Mouse (Mus musculus) testis, adult 2 months (tissue): ENCODE results near the gene Cntnap2. TPM values are rescaled to one million over a fixed set of nuclear protein-coding genes. Genes with fewer than 3 reads are reported as not detected.
"Not testable (repeated sequence)": the region's sequence is repeated elsewhere in the genome, so short reads cannot be mapped to it uniquely, and the experiment has no call there.

Experiments
- H3K27ac ChIP-seq: fragments of 200-500 bp; 2 replicates; pipeline ENCODE4 v1.5.1; 2012; ENCODE audit warnings: low read depth, low read length; ENCODE audit not compliant: control insufficient read depth, insufficient read depth
- H3K27me3 ChIP-seq: fragments of 200-500 bp; 2 replicates; pipeline ENCODE4 v1.6.1; 2012; ENCODE audit warnings: mild to moderate bottlenecking, low read length, moderate library complexity; ENCODE audit not compliant: control insufficient read depth, insufficient read depth
- H3K36me3 ChIP-seq: fragments of 200-500 bp; 2 replicates; pipeline ENCODE4 v1.6.1; 2012; ENCODE audit warnings: mild to moderate bottlenecking, low read length; ENCODE audit not compliant: control insufficient read depth, insufficient read depth
- H3K4me1 ChIP-seq: fragments of 200-500 bp; 2 replicates; pipeline ENCODE4 v1.6.1; 2012; ENCODE audit warnings: low read length; ENCODE audit not compliant: control insufficient read depth, insufficient read depth
- H3K4me3 ChIP-seq: fragments of 200-500 bp; 2 replicates; pipeline ENCODE4 v1.5.1; 2012; ENCODE audit warnings: low read depth, mild to moderate bottlenecking, low read length, moderate library complexity, mixed read lengths; ENCODE audit not compliant: control insufficient read depth
- CTCF ChIP-seq: fragments of 200-500 bp; IDR thresholded peaks from 2 replicates; pipeline ENCODE4 v1.5.1; 2012; ENCODE audit warnings: low read depth, mild to moderate bottlenecking, inconsistent platforms, low read length, moderate library complexity; ENCODE audit not compliant: control insufficient read depth, insufficient read depth, insufficient replicate concordance
- POLR2A ChIP-seq: fragments of 200-500 bp; IDR thresholded peaks from 2 replicates; pipeline ENCODE4 v1.6.1; 2012; ENCODE audit warnings: low read depth, mild to moderate bottlenecking, inconsistent platforms, low read length, moderate library complexity; ENCODE audit not compliant: control insufficient read depth
- polyA plus RNA-seq: library from polyadenylated mRNA; depleted of rRNA; stranded (reverse); fragments of >200 nt; gene quantifications from 2 replicates; pipeline ENCODE4 v1.2.3, GENCODE M21; 2012

Gene Cntnap2
- polyA plus RNA-seq, 1 experiment = 49.6 TPM

DNA sequence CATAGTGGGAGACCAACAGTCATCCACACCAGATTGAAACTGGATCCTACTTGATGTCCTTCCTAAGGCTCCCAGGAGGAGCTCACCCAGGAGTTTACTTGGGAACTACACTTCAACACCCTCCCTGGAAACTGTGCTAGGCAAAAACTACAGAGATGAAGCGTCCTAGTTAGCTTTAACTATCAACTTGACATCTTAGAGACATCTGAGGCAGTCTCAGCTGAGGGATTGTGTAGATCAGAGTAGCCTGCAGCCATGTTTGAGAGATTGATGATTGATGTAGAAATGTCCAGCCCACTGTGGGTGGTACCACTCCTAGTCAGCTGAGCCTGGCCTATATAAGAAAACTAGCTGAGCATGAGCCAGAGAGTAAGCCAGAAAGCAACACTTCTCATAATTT is 2123.6 kb downstream of the Cntnap2 start:
- Histone ChIP-seq H3K4me3 (no peak overlapping the region), H3K36me3 (no peaks in the 10 kb centered on the region), H3K4me1 (no peaks in the 10 kb centered on the region), H3K27me3 (no peaks in the 10 kb centered on the region), H3K27ac (no peak overlapping the region)
- TF ChIP-seq CTCF (no peak), POLR2A (no peak)

DNA sequence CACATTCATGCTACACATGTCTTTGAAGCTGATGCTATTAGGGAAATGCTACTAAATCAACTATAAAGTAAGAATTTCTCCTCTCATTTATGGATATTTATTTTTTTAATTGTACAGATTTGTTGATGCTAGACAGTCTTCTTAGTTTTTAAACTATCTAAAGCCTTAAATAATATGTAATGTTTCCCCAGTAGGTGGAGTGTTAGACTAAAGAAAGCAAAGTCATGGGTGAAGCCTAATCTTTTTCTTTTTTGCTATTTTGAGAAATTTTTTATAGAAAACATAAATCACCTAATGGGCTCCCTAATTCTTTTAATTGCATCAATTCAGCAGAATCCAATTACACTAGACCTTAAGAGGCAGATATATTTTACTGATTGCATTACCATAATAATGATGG is 2124.7 kb downstream of the Cntnap2 start:
- not testable (repeated sequence) for H3K27me3 ChIP-seq, H3K4me1 ChIP-seq, H3K27ac ChIP-seq, H3K4me3 ChIP-seq, H3K36me3 ChIP-seq

DNA sequence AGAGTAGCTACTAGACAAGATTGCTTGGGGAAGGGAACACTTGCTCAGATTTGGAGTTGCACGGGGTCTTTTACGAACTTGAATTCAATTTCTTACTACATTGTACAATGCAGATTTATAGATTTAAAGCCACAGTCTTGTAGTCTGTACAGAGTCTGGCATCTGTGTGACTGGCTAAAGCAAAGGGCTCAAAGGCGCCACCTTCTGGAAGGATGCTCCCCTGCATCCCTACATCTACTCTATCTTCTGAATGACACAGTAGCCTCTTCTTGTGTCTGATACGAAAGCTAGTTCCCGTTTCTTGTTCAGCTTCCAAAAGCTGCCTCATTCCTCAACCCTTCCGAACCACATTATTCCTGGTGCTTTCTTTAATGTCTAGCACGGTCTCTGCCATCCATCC is 2129.0 kb downstream of the Cntnap2 start:
- Histone ChIP-seq H3K27ac (no peak overlapping the region), H3K27me3 (no peaks in the 10 kb centered on the region), H3K4me3 (no peak overlapping the region), H3K4me1 (peaks cover 2% of the 10 kb centered on the region), H3K36me3 (no peaks in the 10 kb centered on the region)
- TF ChIP-seq POLR2A = no peak
- TF ChIP-seq CTCF = no peak; the same call in 1 of the 2 replicates

DNA sequence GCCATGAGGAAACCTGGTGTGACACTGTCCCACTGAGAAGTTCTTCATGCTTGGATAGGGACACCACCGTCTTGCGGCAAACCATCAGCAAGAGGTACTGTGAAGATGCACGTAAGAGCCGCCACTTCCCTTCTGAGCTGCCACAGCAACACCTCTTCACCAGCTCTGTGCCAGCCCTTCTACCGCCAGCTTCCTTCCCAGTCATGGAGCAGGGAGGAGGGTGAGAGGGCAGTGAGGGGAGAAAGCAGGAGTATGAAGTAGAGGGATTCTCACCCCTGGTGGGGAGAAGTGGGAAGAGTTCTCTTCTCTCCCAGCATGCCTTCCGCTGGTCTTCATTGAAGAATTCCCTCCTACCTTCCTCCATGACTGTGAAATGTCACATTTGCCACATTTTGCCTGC is 2129.4 kb downstream of the Cntnap2 start:
- H3K4me3 ChIP-seq, H3K27ac ChIP-seq, H3K4me1 ChIP-seq, H3K27me3 ChIP-seq, H3K36me3 ChIP-seq: not testable (repeated sequence)

DNA sequence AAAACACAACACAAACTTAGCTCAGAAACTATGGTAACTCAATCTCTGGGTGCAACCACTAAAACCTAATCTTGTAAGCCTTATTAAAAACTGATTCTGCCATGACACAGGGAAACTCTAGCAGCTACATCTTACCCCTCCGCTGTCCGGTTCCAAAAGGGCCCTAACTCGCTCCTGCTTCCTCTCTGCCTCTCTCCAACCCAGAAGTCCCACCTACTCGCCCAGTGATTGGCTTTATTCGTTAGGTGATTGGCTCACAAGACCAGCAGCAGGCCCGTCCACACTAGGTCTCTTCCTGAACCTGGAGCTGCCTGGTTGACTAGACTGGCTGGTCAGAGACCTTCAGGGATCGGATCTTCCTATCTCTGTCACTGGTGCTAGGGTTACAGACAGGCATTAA is 2131.1 kb downstream of the Cntnap2 start:
- peaks cover 2% of the 10 kb centered on the region for H3K4me1 ChIP-seq
- TF ChIP-seq POLR2A (no peak), CTCF (no peak)
- no peaks in the 10 kb centered on the region for H3K27me3 ChIP-seq
- H3K27ac ChIP-seq = no peak overlapping the region
- H3K36me3 ChIP-seq = no peaks in the 10 kb centered on the region
- H3K4me3 ChIP-seq = no peak overlapping the region

DNA sequence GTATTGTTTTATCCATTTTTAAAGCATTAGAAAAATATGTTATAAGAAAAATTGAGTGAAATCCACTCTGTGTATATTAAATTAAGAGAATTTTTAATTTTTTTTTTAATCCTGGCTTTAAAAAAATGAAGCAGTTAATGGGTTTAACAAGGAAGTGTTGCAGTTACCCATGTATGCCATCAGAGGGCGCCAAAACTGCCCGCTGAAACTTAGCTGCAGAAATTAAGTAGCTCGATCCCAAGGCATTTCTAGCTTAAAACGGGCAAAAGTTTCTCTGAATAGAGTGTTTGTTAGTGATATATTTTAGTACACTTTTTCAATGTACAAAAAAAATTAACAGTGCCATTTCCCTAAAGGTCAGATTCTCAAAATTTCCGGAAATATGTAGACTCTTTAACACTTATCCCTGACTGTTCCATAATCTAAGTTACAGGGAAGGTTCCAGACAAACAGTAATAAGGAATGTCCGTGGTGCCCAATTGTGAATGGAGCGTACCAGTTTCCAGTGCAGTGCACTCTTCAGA is 2132.2 kb downstream of the Cntnap2 start:
- H3K4me3 ChIP-seq = peak overlapping the region; percentile 47
- peaks cover 2% of the 10 kb centered on the region for H3K4me1 ChIP-seq
- TF ChIP-seq POLR2A (no peak), CTCF (no peak)
- H3K27ac ChIP-seq = peak overlapping the region; percentile 66
- H3K36me3 ChIP-seq = no peaks in the 10 kb centered on the region
- no peaks in the 10 kb centered on the region for H3K27me3 ChIP-seq

DNA sequence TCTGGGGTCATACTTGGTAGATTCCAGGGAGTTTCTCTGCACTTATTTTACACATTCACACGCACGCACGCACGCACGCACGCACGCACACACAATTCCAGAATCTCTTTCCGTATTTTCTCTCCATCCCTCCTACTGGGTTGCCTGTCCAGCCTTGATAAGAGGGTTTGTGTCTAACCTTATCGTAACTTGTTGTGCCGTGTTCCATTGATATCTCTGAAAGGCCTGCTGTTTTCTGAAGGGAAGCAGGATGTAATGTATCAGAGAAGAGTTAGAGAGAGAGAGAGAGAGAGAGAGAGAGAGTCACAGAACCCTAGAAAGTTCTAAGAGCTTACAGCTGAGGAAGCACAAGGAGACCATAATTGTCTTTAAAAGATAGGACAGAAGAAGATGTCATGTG is 2132.8 kb downstream of the Cntnap2 start:
- Histone ChIP-seq H3K27me3 (no peaks in the 10 kb centered on the region), H3K4me3 (peak overlapping the region; percentile 47), H3K36me3 (no peaks in the 10 kb centered on the region), H3K27ac (no peak overlapping the region), H3K4me1 (peaks cover 2% of the 10 kb centered on the region)
- TF ChIP-seq POLR2A (no peak), CTCF (no peak)

DNA sequence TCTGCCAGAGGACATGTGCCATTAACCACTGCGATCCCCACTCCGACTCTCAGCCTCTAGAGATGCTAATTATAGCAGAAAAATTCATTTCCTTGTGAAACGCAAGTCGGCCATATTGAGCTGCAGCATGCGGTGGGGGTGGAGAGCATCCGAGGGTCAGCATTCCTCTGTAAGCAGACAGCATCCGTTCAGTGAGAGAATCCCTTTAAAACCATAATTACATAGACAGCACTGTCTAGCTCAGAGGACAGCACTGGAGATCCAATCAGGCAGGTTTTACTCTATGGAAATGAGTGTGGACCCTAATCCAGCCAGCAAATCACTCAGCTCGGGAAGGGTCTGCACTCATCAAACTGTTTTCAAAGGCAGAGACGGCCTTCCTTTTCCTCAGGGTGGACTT is 2133.3 kb downstream of the Cntnap2 start:
- no peaks in the 10 kb centered on the region for H3K36me3 ChIP-seq
- no peak for TF ChIP-seq CTCF
- TF ChIP-seq POLR2A = no peak
- H3K4me1 ChIP-seq = peaks cover 2% of the 10 kb centered on the region
- H3K27ac ChIP-seq = no peak overlapping the region
- H3K4me3 ChIP-seq = no peak overlapping the region
- no peaks in the 10 kb centered on the region for H3K27me3 ChIP-seq
